Mouse (Mus musculus) G1E-ER4 (cell line): ENCODE measurements around the gene Gm10226. TPM values are rescaled to one million over a fixed set of nuclear protein-coding genes. Genes with fewer than 3 reads are reported as not detected.
"Not testable (repeated sequence)": the region's sequence is repeated elsewhere in the genome, so short reads cannot be mapped to it uniquely, and the experiment has no call there.

Experiments
- GATA1 ChIP-seq: IDR thresholded peaks from one replicate; pipeline ENCODE4 v1.8.0; 2012; ENCODE audit warnings: low read length, inconsistent platforms
- polyA plus RNA-seq: library from polyadenylated mRNA; stranded (reverse); fragments of >175 nt; gene quantifications from 2 replicates; pipeline ENCODE4 v1.2.3, GENCODE M21; 2012

Gm10226 gene
- not detected in 2 replicates for polyA plus RNA-seq

DNA sequence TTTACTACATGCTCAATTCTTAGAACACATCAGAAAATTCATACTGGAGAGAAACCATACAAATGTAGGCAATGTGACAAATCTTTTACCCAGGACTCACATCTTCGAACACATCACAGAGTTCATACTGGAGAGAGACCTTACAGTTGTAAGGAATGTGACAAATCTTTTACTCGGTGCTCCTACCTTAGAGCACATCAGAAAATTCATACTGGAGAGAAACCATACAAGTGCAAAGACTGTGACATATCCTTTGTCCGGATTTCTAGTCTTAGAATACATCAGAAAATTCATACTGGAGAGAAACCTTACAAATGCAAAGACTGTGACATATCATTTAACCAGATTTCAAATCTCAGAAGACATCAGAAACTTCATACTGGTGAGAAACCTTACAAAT, at the start of gene Gm10226:
Gene Gm10226 (plus strand): TSS at position 301 of the 400 bp plus-strand sequence.
- no peak for TF ChIP-seq GATA1

GRCm38 (mm10) chr17:21648791-21649190, 42.9 kb upstream of the Gm10226 start:
- TF ChIP-seq GATA1, result no peak

DNA sequence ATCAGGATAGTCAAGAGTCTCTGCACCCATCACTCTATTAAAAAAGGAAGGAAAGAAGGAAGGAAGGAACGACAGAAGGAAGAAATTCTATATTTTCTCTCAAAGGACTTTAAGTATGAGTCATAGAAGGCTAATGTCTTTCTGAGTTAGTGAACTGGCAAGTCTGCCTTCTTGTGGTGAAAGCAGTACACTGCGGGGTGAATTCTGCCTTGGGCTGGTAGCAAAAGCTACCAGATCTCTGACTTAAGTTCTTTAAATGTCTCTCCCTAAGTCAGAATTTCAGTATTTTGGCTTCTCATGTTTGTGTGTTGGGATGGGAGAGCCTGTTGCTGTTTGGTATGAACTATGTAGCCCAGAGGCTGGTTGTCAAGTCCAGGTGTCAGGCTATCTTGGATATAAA, 41.7 kb upstream of the Gm10226 start:
- TF ChIP-seq GATA1, result no peak

DNA sequence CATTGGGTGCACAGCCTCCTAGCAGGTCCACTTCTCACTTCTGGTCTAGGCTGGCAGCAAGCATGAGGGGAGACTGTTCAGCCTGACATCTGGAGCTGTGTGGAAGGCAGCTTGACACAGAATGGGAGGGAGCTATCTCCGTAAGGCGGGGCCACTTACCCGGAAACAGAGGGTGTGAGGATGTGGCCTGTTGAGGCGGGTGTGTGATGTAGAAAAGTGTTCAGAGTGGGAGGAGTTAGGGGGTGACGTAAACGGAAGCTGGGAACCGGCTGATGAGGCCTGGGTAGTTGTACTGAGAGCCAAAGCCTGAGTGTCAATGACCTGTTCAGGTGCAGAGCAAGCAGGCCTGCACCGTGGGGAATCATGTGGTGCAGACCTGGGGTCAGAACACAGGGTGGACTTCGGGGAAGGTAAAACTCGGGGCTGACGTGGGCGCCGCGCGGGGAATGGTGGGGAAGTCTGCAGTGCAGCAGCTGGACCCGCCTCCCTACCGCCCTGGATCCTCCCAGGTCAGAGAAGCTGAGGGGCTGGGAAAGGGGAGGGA, 41.2 kb upstream of the Gm10226 start, which contains the start of gene Zfp983:
Gene Zfp983 (plus strand): TSS at position 261 of the 544 bp plus-strand sequence.
- not testable (repeated sequence) for TF ChIP-seq GATA1

DNA sequence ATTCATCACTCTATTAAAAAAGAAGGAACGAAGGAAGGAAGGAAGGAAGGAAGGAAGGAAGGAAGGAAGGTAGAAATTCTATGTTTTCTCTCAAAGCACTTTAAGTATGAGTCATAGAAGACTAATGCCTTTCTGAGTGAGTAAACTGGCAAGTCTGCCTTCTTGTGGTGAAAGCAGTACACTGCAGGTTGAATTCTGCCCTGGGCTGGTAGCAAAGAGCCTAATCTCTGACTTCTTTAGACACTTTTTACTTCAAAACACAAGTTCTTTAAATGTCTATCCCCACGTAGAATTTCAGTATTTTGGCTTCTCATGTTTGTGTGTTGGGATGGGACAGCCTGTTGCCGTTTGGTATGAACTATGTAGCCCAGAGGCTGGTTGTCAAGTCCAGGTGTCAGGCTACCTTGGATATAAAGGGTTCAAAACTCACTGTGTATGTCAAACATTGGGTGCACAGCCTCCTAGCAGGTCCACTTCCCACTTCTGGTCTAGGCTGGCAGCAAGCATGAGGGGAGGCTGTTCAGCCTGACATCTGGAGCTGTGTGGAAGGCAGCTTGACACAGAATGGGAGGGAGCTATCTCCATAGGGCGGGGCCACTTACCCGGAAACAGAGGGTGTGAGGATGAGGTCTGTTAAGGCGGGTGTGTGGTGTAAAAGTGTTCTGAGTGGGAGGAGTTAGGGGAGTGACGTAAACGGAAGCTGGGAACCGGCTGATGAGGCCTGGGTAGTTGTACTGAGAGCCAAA, 12.2 kb upstream of the Gm10226 start:
- TF ChIP-seq GATA1, result no peak

DNA sequence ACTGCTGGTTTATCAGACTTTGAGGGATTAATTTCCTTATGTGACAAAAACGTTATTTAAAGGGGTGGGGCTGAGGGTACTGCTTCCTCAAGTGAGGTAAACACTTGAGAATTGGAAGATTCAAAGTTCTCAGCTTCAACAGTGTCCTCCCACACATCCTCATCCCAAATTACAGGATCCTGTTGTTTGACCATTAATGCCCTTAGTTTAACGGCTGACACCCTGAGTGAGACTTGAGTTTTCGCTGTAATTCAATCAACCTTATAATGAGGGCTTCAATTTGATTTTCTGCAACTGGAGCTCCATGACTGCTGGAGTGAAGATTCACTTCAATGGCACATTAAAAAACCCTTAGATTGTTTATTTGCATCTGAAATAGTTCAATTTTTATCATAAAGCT, 1.7 kb downstream of the Gm10226 start:
- no peak for TF ChIP-seq GATA1

DNA sequence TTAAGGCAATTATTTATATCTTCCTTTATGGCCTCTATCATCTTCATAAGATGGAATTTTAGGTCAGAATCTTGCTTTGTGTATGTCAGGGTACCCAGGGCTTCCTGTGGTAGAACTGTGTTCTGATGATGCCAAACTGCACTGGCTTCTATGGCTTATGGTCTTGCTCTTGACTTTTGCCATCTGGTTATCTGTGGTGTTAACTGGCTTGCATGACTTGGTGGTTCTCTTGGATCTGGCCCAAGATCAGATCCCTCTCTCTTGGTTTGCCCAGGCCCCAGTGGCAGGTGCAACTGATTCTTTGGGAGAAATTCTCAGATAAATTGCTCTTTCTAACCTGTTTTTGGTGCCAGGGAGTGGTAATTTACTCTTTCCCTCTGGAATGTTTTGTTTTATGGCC, 4.4 kb downstream of the Gm10226 start:
- TF ChIP-seq GATA1, result no peak

GRCm38 (mm10) chr17:21702281-21703240, 10.9 kb downstream of the Gm10226 start:
- peak; percentile 57 for TF ChIP-seq GATA1

DNA sequence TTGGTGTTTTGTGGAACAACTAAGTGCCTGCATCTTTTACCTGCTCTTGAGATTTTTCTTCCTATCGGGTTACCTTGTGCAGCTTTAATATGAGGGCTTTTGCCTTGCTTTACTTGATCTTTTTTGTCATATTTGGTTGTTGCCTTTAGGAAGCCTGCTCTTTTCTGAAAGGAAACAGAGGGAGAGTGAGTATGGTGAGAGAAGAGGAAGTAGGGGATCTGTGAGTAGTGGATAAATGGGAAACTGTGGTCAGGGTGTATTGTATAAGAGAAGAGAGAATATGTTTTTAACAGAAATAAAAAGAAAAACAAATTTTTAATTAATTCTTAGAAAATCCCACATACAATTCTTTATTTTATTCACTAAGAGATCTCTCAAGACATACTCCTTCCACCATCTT, 11.8 kb downstream of the Gm10226 start:
- no peak for TF ChIP-seq GATA1

- TF ChIP-seq GATA1, result no peak
Measured at GRCm38 (mm10) chr17:21707343-21707996, 15.8 kb downstream of the Gm10226 start, which contains the start of gene Zfp760. Gene Zfp760 (plus strand): TSS chr17:21707741.

GRCm38 (mm10) chr17:21708401-21708800, 16.7 kb downstream of the Gm10226 start:
- TF ChIP-seq GATA1, result no peak

- TF ChIP-seq GATA1, result not testable (repeated sequence)
Measured at GRCm38 (mm10) chr17:21730495-21730894, 38.8 kb downstream of the Gm10226 start, which contains the start of gene Zfp229. Gene Zfp229 (plus strand): TSS chr17:21730795.

DNA sequence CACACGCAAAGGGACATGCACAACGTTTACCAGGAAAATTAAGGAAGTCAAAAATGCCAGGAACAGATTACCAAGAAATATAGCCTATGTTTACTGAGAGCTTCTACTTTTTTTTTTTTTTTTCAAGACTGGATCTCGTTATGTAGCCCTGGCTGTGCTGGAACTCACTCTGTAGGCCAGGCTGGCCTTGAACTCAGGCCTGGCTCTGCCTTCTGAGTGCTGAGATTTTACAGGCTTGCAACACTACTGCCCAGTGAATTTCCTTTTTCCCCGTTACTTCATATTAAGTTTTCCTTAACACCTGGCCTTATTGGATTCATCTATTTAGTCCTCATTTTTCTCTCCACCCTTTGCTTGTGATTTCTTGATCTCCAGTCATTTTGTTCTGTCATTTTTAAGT, 41.4 kb downstream of the Gm10226 start:
- TF ChIP-seq GATA1, result no peak

DNA sequence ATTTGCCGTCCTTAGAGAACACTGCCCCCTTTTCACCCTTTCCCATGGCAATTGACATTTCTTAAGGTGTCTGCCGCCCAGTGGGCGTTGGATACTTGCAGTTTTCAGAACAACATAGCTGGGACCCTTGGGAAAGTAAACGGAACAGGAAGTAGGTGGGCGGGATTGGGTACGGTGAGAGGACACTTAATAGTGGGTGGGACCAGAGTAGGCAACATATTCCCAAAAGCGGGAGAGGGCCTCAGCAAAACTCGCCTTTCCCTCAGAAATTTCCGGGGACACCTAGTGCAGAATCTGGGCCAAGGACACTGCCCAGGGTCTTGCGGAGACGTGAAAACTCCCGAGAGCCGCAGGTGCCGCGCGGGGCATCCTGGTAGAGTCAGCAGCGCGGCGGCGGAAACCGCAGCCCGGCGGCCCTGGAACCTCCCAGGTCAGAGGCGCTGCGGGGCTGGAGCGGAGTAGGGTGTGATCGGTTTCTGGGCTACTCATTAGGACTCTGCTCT, 41.9 kb downstream of the Gm10226 start:
- no peak for TF ChIP-seq GATA1

Other genes starting within 250 kb of the Gm10226 start
- 0.25 and 0.39 TPM in 2 replicates for gene Zfp51, start 241.5 kb upstream of the Gm10226 start, polyA plus RNA-seq
- gene Zfp53, start 202.9 kb upstream of the Gm10226 start, polyA plus RNA-seq, result 2.3 and 3.3 TPM in 2 replicates
- gene Zfp52, start 156.3 kb upstream of the Gm10226 start, polyA plus RNA-seq, result 0.32 and 0.33 TPM in 2 replicates
- gene Zfp948, start 124.9 kb upstream of the Gm10226 start, polyA plus RNA-seq, result 2.2 and 2.9 TPM in 2 replicates
- 0.13 and 0.27 TPM in 2 replicates for gene Zfp983, start 41.2 kb upstream of the Gm10226 start, polyA plus RNA-seq
- gene Zfp760, start 15.9 kb downstream of the Gm10226 start, polyA plus RNA-seq, result 0.56 and 0.92 TPM in 2 replicates
- 1.6 and 2.0 TPM in 2 replicates for gene Zfp229, start 38.9 kb downstream of the Gm10226 start, polyA plus RNA-seq
- not detected in 2 replicates for gene Zfp820, start 153.9 kb downstream of the Gm10226 start, polyA plus RNA-seq
- not detected in 2 replicates for gene Zfp995, start 218.1 kb downstream of the Gm10226 start, polyA plus RNA-seq